Mouse (Mus musculus): ENCODE measurements around the gene Tnrc6b.

GRCm38 (mm10) chr15:80945851-80946250, 234.7 kb downstream of the Tnrc6b start:
- TF ChIP-seq USF1 (IDR thresholded peaks at IDR 0.05; ENCODE audit: low read depth), result no peak
- peak; percentile 6 for TF ChIP-seq CTCF (IDR thresholded peaks at IDR 0.05; ENCODE audit: control insufficient read depth, insufficient read depth, insufficient read length)
- no peak for TF ChIP-seq FOSL1 (IDR thresholded peaks at IDR 0.05; ENCODE audit: insufficient read depth, low read length, poor library complexity, severe bottlenecking)
